Mouse (Mus musculus): ENCODE data around the gene Mark3.

Mark3 gene

DNA sequence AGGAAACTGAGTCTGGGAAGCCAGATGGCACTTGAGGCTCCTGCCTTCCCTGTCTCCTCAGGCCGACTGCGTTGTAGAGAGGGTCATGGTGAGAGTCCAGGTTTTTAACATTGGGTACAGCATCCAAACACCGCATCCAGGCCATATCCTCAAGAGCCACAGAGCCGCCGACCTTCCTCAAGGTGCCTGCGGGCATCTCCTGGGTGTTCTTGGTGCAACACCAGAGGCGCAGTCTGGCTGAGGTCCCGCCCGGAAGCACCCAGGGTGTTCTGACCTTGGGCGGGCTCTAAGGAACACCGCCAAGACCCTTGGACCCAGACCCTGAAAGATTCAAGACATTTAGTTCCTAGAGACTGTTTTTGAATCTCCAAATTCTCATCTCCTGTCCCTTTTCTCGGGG lies 98.3 kb downstream of the Mark3 start:
- no peak for DNase-seq (ENCODE audit: low read depth, low spot score)

DNA sequence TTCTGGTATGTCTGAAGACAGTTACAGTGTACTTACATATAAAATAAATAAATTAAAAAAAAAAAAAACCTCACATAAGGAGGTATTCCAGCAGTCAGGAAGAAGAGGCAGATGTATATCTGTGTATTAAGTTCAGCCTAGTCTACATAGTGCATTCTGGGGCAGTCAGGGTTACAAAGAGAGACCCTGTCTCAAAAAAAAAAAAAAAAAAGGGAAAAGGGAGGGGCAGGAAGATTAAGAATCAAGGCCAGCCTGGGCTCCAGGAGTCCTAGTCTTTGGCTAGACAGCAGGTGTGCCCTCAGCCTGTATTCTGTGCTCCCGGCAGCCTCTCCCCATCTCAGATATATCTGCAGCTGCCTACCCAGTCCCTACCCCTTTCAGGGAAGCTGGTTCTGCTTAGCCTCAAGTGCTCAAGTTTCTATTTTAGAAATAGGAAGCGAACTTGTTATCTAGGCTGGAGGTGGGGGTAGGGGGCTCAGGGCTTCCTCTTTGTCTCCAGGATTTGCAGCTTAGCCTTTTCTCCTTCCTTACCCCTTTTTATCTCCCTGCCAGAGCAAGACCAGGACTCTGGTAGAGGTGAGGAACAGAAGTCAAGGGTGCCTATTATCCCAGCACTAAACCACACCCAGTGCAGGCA lies 100.6 kb downstream of the Mark3 start:
- DNase-seq (ENCODE audit: low read depth, low spot score), result no peak

DNA sequence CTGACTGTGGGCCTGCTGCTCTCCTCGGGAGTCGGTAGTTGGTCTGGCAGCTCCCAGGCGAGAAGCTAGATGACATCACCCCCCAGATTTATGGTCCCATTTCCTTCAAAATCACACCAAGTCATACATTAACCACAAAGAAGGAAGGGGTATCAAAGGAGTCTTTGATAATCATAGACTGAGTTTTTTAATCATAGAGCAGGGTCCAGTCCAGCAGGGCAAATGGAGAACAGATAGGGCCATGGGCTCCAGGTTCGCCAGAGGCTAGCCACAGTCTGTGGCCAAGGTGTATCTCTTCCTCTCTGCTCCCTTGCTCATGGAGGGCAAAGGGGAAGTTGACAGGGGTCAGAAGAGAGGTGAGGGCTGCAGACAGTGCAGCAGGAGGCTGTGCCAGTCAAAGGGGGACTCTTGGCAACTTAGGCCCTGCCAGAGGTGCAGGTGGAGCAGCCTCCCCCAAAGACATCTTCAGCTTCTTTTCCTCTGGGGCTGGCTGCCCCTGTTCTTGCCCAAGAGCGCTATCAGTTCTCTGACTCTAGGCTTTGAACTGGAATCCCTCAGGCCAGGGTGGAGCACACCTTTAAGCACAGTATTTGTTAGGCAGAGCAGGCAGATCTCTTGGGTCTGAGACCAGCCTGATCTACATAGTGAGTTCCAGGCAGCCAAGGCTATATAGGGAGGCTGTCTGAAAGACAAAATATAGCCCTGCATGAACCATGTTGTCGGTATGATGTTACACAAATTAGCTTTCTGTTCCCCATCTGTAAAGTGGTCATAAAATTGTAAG lies 101.7 kb downstream of the Mark3 start:
- DNase-seq (ENCODE audit: low read depth, low spot score), result no peak

DNA sequence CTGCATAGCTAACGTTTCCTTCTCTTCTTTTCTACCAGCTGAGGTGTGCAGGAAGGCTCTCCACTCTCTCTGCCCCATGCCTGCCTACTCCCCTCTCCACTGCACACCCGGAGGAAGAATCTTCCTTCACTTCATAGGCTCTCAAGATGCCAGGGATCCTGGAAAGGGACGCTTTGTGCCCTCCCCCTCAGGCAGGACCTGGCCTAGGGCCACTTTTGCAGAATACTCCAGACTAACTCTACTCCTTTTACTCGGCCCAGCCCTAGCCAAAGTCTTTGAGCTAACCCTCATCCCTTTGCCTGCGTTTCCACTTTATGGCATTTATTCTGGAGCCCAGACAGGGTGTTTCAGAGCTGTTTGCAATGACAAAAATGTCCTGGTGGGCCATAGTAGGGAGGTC lies 103.1 kb downstream of the Mark3 start:
- no peak for DNase-seq (ENCODE audit: low read depth, low spot score)

DNA sequence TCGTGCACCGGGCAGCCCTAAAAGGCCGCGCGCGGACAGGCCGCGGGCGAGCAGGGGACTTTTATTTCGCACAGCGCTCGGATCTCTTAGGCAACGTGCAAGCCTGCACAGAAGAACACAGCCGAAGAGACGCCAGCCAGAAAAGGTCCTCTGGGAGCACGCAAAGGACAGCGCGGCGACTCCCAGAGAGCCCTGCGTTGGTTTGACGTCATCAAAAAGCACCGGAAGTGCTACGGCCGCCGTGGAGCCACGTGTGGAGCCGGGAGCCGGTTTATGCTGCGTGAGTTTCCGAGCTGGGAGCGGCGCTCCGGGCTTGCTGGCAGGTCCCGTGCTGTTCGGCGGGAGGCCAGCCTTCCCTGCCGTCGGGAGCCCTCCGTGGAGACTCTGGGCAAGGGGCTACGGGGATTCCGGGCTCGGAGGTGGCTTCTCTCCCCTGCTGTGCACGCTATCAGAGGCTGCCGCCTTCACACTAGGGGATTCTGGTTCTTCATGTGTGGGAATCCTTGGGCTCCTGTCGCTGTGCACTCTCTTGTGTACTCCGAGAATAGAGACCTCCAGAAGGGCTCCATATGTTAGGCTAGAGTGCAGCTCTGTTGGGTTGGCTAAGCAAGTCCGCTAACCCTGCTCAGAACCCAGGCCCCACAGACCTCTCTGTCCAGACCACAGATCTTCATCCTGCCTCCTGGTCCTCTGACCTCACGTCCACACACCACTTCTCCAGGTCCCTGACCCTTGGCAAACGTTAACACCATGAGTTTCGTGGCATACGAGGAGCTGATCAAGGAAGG lies 103.8 kb downstream of the Mark3 start, which contains the start of gene Trmt61a:
TSS of gene Trmt61a (plus strand) at position 224 of the 788 bp plus-strand sequence.
- peak; percentile 94 for DNase-seq (ENCODE audit: low read depth, low spot score)

DNA sequence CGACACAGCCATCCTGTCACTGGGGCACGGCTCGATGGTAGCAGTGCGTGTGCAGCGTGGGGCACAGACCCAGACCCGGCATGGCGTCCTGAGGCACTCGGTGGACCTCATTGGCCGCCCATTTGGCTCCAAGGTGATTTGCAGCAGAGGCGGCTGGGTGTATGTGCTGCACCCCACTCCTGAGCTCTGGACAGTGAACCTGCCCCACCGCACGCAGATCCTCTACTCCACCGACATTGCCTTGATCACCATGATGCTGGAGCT lies 104.3 kb downstream of the Mark3 start:
- DNase-seq (ENCODE audit: low read depth, low spot score), result no peak

DNA sequence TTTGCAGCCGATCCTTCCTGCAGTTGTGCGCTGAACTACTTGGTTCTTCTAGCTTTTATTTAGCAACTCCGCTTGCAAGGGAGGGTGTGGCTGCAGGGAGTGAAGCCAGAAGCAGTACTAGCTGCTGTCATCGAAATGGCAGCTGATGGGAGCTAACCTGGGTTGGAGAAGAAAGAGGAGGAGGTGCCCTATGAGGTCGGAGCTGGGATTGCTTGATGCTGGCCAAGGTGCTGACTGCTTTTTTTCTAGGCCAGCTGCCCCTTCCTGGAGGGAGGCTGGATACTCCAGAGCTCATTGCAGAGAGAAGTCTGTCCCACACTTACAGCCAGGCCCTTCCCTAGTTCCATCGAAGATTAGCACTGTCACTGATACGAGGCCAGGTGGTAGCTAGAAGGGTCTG lies 104.7 kb downstream of the Mark3 start:
- DNase-seq (ENCODE audit: low read depth, low spot score), result no peak

DNA sequence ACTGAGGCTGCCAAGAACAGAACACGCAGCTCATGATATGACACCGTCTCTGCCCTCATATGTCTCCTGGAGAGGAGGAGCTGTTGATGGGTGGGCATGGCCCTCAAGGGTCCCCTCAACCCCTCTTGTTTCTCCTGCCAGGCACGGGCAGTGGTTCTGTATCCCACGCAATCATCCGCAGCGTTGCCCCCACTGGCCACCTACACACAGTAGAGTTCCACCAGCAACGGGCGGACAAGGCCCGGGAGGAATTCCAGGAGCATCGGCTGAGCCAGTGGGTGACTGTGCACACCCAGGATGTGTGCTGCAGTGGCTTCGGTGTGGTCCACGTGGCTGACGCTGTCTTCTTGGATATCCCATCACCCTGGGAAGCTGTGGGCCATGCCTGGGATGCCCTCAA lies 106.3 kb downstream of the Mark3 start:
- DNase-seq (ENCODE audit: low read depth, low spot score), result no peak

DNA sequence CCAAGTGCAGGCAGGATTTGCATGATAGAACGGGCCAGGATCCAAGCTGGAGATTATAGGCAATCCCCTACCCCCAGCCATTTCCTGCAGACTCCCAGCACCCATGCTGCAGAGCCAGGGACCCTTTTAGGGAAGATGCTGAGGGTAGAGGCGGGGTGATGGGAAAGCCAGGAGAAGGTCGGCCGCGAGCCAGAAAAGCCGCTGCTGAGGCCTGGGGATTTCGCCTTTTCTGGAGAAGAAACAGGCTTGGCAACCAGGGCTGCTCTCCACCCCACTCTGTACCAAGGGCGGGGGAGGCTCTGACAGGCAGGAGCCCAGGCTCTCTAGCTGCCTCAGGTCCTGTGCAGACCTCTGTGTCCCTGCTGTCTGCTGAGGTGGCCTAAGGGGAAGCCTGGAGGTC lies 107.0 kb downstream of the Mark3 start:
- no peak for DNase-seq (ENCODE audit: low read depth, low spot score)

DNA sequence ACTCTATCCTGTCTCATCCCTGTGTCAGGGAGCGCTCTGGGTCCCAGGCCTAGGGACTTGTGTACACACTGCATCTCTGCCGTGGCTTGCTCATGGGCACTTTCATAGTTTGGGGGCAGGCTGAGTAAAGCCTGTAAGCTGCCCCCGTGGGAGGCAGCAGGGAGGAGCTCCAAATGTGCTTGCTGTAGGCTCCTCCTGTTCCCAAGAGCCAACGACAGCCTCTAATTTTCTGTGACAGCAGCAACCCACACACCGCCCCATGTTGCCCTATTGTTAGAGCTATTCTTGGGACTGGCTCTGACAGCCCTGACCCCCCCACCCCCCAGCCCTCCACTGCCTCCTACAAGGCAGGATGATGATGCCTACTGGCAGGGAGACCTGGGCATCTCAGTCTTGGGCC lies 107.7 kb downstream of the Mark3 start:
- DNase-seq (ENCODE audit: low read depth, low spot score), result no peak

DNA sequence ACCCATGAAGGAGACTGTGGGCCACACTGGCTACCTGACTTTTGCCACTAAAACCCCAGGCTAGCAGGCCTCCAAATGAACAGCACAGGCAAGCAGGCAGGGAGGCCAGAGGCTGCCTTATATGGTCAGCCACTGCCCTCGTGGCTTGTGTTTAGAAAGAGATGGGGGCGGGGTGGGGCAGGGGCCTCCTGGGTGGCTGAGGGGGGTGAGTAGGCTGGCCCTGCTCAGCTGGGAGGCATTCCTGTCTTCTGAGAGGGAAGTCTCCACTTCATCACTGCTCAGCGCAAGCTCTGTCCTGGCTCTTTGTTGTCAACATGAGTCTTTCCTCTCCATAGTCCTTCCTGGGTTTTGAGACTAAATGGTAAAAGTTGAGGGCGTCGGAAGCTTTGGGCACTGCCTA lies 108.5 kb downstream of the Mark3 start:
- DNase-seq (ENCODE audit: low read depth, low spot score), result no peak

DNA sequence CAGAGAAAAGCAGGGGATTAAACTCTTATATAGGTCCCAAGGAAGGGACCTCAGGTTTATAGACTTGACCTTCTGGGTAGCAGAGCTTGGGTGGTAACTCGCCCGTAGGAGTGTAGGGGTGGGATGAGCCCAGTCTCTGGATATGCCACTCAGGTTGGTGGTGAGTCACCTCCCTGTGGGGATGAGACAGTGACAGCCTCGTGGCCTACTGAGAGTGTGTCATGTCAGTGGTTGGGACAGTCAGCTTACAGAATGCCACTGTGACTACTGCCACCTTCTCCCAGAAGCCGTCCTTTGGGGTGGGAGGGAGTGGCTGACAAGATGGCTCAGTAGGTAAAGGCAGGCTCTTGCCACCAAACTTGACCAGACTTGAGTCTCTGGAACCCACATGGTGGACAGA lies 112.1 kb downstream of the Mark3 start:
- DNase-seq (ENCODE audit: low read depth, low spot score), result no peak

DNA sequence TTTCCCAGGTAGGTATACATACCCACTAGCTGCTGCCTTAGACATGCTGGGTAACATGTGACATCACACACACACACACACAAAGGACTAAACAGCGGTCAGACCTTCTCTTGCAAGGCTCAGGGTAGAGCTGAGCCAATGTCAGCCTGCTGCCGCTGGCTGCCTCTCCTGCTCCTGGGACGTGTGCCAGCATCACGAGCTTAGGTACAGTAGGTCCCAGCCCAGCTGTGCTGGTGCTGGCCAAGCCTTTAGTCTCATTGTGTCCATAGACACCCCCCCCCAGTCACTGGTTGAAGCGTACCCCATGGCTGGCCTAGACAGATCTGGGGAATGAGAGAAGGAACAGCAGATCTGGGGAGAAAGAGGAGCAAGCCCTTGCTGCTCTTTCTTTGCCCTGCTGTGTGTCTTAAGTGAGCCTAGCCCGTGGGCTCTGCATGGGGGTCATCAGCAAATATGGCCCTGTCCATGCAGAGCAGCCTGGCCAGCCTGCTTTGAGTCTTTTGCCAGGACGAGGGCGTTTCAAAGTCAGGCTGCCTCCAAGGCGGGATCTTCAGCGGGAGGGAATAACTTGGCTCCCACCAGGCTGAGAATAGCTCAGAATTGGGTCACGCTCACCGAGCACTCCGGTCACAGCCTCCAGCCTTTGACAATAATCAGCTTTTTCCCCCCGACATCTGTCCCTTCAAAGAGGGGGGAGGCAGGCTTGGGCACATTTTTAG lies 113.2 kb downstream of the Mark3 start:
- no peak for DNase-seq (ENCODE audit: low read depth, low spot score)

DNA sequence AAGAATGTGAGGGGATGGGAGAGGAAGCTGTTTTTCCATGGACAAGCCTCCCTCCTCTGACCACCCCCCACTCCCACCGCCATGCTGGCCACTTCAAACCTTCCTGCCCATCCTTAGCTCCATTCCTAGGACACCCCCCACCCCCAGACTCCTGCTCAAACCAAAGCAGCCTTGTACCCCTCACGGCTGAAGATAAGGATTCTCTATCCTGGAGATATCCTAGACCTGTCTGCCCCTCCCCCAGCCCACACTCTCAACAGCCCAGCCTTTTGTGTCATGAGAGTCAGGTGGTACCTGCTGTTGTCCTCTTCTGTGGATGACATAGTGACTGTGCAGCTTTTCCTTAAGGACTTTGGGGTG lies 113.7 kb downstream of the Mark3 start:
- DNase-seq (ENCODE audit: low read depth, low spot score), result no peak

DNA sequence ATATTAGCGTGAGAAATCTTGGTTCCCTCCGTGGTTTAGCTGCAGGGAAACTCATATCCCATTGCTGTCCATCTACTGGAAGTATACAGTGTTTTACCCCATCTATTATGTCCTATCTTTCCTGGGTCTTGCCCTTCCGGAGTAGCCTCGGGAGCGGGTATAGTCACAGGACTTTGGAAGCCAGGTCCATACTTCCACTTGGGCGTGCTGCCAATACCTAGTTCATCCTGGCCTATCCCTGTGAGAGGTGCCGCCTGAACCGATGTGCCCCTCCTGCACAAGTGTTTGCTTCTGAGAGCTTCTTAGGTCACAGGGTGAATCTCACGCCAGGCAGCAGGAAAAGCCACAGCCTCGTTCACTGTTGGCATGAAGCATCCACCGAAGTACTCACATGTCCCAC lies 115.1 kb downstream of the Mark3 start:
- no peak for DNase-seq (ENCODE audit: low read depth, low spot score)

DNA sequence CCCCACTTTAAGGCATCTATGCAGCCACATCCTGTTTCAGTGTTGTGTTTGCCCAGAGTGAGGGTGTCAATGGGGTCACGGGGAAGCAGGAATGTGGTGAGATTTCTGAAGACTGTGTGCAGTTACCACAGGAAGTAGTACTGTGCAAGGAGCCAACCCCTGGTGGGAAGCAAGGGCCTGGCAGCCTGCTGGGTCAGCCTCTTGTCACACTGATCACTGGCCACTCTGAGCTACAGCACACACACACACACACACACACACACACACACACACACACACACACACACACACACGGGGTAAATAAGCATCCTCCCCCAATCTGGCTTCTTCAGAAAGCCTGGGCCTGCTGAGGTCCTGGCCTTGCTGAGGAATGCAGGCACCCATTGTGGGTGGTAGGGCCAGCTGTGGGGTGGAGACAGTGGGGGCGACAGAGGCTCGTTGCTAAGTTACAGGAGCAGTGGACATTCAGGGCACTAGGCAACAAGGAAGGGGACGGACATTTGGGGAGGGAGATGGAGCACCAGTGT lies 117.1 kb downstream of the Mark3 start:
- DNase-seq (ENCODE audit: low read depth, low spot score), result no peak

DNA sequence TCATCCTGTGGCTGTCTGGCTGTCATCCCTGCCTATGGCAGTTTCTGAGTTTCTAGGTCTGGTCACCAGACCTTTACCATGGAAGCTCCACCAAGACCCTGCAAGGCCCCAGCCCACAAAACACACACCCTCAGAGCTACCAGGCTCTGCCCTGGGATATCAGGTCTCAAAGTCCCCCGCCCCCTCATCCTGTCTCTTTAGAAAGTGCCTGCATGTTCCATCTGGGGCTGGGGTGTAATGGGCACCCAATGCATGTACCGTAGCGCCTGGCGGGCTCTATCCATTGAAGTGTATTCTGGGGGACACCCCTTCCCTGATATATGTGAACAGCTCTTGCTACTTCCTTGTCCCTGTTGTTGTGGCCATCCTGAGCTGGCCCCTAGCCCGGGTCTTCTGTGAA lies 118.6 kb downstream of the Mark3 start:
- DNase-seq (ENCODE audit: low read depth, low spot score), result no peak

DNA sequence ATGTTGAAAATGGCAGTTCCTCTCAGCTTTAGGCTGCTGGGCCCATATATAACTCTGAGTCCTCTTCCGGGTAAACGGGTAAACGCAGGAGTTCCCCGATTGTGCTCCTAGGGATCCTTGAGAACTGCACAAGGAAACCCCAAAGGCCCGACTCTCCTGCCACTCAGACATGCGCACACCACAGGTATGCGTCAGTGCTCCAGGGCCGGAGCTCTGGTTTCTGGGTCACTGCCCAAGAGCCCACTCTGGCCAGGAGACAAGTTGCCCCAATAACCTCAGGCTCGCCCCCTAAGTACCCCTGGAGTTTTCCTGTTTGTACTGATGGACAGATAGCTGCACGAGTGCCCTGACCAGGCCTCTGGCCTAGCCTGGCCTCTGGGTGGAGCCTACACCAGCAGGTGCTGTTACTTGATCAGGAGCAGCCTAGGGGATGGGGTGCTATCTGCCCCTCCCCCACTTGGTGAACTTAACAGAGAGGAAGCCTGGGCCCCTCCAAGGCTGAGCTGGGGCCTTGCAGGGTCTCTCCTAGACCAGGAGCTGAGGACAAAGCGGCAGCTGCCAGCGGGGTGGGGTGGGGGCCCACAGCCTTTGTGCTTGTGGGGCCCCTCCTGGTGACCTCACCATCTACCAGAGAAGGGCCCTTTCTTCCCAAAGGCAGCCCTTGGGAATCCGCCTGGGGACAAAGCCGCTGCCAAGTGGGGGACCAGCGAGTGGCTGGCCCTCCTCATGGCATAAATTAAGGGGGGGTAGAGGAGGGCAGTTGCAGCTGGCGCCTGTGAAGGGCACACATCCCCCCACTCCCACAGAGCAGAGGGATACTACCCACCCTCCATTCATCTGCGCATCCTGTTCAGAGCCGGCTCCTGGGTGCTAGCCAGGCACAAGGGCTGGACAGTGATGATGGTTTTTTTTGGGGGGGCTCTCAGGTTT lies 119.3 kb downstream of the Mark3 start:
- DNase-seq (ENCODE audit: low read depth, low spot score), result no peak

DNA sequence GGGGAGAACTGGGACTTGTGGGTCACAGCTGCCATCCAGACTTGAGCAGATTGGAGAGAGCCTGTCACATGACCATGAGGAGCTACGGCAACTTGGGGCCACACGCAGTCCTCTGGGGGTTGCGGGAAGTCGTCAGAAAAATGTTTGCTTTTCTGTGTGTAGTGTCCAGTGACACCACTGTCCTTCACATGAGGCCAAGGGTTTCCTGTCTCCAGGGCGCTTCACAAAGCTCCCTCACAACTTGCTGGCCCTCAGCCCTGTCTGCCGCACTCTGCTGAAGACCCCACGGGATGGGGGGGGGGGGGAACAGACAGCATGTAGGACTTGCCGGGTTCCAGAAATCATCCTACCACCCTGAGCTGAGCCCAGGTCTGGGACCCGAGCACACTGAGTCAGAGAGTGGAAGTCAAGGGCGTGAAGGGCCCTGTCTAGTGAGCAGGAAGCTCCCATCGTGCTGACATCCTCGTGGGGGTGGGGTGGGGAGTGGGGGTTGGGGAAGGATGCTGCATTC lies 120.0 kb downstream of the Mark3 start:
- no peak for DNase-seq (ENCODE audit: low read depth, low spot score)

DNA sequence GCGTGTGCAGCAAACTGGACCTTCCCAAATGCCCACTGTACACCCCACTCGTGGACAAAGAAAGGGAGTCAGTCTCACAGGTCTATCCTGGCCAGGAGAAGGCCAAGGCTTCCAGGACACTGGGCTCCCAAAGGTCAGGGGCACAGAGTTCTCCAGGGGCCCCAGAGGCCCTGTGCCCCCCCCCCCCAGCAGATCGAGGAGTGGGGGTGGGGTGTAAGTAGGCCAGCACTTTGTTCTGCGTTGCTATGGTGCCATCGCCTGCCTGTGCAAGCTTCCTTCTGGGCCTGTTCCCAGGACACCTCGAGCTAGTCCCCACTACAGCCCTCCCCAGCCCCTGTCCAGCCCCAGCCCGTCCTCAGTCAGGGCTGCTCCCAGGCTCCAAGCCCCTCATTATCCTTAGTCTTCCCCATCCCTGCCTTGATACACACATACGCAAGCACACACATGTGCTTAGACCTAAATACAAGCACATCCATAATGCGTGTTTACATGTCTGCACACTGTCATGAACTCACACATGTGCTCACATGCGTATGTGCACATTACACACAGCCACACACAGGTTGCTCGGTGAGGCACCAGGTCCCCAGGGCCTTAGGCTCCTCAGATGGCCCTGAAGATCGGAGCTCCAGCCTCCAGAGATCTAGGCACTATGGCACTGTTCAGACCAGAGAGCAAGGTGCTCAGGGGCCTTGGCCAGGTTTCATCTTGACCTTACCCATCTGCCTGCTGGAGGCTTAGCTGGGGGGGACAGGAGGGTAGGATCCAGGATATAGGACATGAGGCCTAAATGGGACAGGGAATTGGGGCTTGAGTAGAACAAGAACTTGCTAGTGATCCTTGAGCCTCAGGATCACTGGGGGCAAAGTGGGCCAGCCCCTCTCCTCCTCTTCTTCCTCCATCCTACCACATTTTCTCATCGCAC lies 120.8 kb downstream of the Mark3 start:
- no peak for DNase-seq (ENCODE audit: low read depth, low spot score)
